Mouse (Mus musculus) embryonic fibroblast, embryonic 13.5 days (primary cell): ENCODE measurements around the gene Tmem270.

Source experiments
- CTCF ChIP-seq: IDR thresholded peaks from 2 replicates; pipeline ENCODE4 v1.5.1; 2011; ENCODE audit warnings: mild to moderate bottlenecking, control low read depth, low read length, moderate library complexity, borderline replicate concordance; ENCODE audit not compliant: insufficient read depth
- POLR2A ChIP-seq: IDR thresholded peaks from 2 replicates; pipeline ENCODE4 v1.6.1; 2011; ENCODE audit warnings: low read depth, mild to moderate bottlenecking, control low read depth, low read length, moderate library complexity

DNA sequence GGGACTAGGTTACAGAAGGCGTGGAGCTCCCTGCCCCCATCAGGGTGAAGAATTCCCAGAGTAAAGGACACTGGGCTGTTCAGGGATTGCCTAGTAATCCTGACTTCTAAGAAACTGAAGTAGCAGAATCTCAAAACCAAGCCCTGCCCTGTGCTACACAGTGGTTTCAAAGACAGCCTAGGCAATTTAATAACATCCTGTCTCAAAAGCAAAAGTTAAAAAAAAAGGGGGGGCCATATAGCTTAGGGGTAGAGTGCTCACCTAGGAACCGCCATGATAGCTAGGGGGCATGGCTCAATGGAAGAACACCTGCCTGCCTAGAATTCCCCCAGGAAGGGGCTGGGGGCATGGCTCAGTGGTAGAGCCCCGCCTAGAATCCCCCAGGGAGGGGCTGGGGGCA is 32.5 kb upstream of the Tmem270 start:
- TF ChIP-seq CTCF, result no peak
- TF ChIP-seq POLR2A, result no peak
